In genomic region chr11:104190008-104190407, GRCm38 (mm10) we compare ENCODE assay signal across 14 mouse cellular contexts.
A peak's percentile ranks its signal among the peaks of the same experiment; 100 is the strongest.
DNase-seq lines count a peak whose midpoint lies in the region.
"Had no signal": no experiment of that assay in that cellular context is flagged by ENCODE, and none has a peak within 500 bp of the region (broad histone marks: within the 10 kb centered on the region; RNA-seq: fewer than 3 reads in every experiment).

No protein-coding gene starts in this region.

- peak; percentile 9 to 37 for DNase-seq in kidney, postnatal 36 days
- DNase-seq in kidney, adult 18-20 months, result no peak
- peak; percentile 95 for DNase-seq in brain, adult 2 months (ENCODE audit: low read depth, low spot score)
- DNase-seq in cerebellum, adult 9-10 months, result peak; percentile 96
- no peak for DNase-seq in lung, postnatal 4 days
- no peak for DNase-seq in lung, adult 18-20 months
- no peak for DNase-seq in ovary, postnatal 36 days (ENCODE audit: low spot score)
- DNase-seq: adrenal gland, adult 8-10 months; B cell, adult 2 months; gastrocnemius, postnatal 10 days; heart, postnatal 4 days; kidney, postnatal 4 days; layer of hippocampus, adult 9-11 months; liver had no signal

Comparison
In these comparisons a context has a peak if more than half of its experiments do, and no peak if none do; other contexts are left out.
1. DNase-seq: peak in kidney, postnatal 36 days (2 of 2), brain, adult 2 months (single experiment) and cerebellum, adult 9-10 months (single experiment); none in kidney, adult 18-20 months (single experiment), lung, postnatal 4 days (0 of 2), lung, adult 18-20 months (0 of 2) and ovary, postnatal 36 days (single experiment).